Mouse (Mus musculus): ENCODE data around the gene BC005624. TPM values are rescaled to one million over a fixed set of nuclear protein-coding genes. Genes with fewer than 3 reads are reported as not detected.

Gene BC005624
- polyA plus RNA-seq (2015; fragmentation: Nextera tagmentation; extraction: Ambion mirVana), result 86.5 and 93.2 TPM in 2 replicates

DNA sequence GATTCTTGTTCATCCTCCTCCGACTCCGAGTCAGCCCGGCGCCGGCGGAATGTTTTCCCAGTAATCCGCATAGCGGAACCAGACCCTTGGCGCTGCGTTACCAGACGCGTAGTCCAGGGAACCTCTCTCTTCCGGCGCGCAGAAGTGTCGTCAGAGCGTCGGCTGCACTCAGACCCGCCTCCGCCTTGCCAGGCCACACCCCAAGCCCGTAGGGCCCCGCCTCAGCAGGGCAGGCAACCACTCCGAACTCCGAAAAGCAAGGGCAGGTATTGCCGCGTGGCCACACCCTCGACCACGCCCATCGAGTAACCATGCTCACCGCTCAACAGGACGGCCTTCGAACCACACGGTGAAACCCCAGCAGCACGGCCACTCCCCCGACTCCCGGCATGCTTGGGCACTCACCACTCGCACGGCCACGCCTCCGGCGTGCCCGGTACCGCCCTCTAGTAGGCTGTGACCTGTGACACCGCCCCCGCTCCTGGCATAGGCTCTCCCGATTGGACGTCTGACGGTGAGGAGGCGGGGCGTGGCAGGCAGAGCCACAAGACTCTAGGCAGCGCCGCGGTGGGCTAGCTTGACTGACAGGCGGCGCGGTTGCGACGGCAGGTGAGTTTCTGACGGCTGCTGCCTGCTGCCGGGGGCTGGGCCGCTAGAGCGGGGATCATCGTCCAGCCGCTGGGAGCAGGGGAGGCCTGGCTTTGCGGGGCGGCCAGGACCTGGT lies at the start of gene BC005624, which contains the start of gene Usp20:
TSS of gene BC005624 (minus strand) at position 412 of the 724 bp plus-strand sequence.
TSS of gene Usp20 (plus strand) at position 490 of the 724 bp plus-strand sequence.
- Histone ChIP-seq H3K9ac (replicated peaks) (peak within 1 kb of the TSS; percentile 82), H3K27ac (replicated peaks) (peak within 1 kb of the TSS; percentile 87), H3K4me1 (peaks cover 31% of the 10 kb centered on the region), H3K27me3 (replicated peaks) (no peaks in the 10 kb centered on the region), H3K9me3 (replicated peaks) (no peaks in the 10 kb centered on the region), H3K4me2 (peak within 1 kb of the TSS; percentile 87), H3K4me3 (replicated peaks) (peak within 1 kb of the TSS; percentile 89), H3K36me3 (peaks cover 24% of the 10 kb centered on the region)
- under 1% methylated on average over 65 of the region's 66 CpGs for WGBS
- peak; percentile 98 for ATAC-seq (ENCODE audit: low FRiP score)

DNA sequence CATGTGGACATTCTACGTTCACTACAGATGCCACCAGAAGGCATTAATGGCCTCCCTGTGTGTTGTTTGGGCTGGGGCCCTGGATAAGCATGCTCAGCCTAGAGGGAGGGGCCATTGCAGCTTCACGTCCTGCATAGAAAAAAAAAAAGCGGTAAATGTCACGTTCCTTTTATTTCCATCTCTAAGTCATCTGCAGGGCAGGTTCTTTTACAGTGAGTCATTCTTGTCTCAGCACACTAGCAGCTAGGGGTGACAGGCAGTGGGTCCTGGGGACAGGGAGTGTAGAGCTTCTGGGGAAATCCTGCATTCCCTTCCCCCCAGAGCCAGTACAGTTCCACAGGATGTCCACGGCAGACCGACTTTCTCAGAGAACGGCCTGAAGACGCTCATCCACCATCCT lies 44.6 kb upstream of the BC005624 start:
- no peak overlapping the region for H3K9ac ChIP-seq (replicated peaks)
- no peak overlapping the region for H3K4me3 ChIP-seq (replicated peaks)
- peaks cover 5% of the 10 kb centered on the region; the same call in 1 of the 2 replicates for H3K4me1 ChIP-seq
- H3K27ac ChIP-seq (replicated peaks), result no peak overlapping the region
- ATAC-seq (ENCODE audit: low FRiP score), result no peak
- H3K4me2 ChIP-seq, result no peak overlapping the region
- H3K36me3 ChIP-seq, result peaks cover 45% of the 10 kb centered on the region
- H3K9me3 ChIP-seq (replicated peaks), result no peaks in the 10 kb centered on the region
- no peaks in the 10 kb centered on the region for H3K27me3 ChIP-seq (replicated peaks)
- 69% methylated on average over 8 of the region's 8 CpGs for WGBS

DNA sequence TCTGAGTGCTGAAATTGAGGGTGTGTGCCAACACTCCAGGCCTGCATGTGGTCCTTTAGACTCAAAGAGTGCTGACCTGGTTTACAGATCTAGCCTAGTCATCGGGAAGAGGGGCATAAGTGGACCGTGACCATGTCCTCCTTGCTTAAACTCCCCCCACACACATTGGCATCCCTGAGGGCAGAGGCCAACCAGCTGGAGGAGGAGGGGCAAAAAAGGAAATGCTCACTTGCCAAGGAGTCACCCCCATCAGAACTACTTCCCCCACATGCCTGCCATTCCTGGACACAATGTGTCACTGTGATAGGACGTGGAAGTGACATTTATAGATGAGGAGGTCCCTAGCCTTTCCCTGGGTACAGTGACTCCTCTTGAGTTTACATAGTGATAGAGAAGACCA lies 43.5 kb upstream of the BC005624 start:
- no peak overlapping the region for H3K9ac ChIP-seq (replicated peaks)
- H3K4me2 ChIP-seq, result no peak overlapping the region
- H3K36me3 ChIP-seq, result peaks cover 47% of the 10 kb centered on the region
- 84% methylated on average over 3 of the region's 3 CpGs for WGBS
- no peak overlapping the region for H3K4me3 ChIP-seq (replicated peaks)
- H3K27me3 ChIP-seq (replicated peaks), result no peaks in the 10 kb centered on the region
- H3K27ac ChIP-seq (replicated peaks), result no peak overlapping the region
- ATAC-seq (ENCODE audit: low FRiP score), result no peak; the same call in 1 of the 2 replicates
- no peaks in the 10 kb centered on the region for H3K9me3 ChIP-seq (replicated peaks)
- peaks cover 5% of the 10 kb centered on the region; the same call in 1 of the 2 replicates for H3K4me1 ChIP-seq

DNA sequence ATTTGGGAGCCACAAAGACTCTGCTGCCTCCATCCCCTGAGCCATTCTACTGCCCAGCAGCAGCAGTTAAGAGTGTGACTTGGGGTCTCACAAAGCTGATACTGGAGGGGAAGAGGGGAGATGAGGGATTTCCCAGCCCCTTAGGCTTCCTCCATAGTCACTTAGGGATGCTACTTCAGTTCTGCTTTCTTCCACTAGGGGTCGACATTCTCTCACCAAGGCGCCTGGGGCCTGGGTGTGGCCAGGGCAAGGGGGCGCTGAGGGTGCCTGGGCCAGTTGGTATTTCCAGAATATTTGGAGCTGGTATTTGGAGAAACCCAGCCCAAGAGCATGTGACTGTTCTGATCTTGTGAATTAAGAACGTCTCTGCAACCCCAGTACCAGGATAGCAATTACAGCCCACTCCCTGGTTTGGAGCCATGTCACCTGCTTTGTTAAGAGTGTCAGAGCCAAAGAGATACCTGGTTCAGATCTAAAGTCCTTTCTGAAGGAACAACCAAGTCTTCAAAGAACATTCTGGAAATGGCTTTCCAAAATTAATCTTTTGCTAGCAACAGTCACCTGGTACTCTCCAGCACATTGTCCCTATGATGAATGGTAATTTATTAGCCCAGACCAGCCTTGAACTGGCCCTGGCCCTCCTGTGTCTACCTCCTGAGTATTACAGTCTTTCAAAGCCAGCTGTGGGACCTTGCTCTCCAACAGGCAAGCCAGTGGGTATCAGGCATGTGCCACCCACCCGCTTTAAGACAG lies 42.8 kb upstream of the BC005624 start:
- Histone ChIP-seq H3K9ac (replicated peaks) (no peak overlapping the region), H3K9me3 (replicated peaks) (no peaks in the 10 kb centered on the region), H3K36me3 (peaks cover 50% of the 10 kb centered on the region), H3K4me3 (replicated peaks) (no peak overlapping the region), H3K4me1 (peaks cover 5% of the 10 kb centered on the region; the same call in 1 of the 2 replicates), H3K27ac (replicated peaks) (no peak overlapping the region), H3K27me3 (replicated peaks) (no peaks in the 10 kb centered on the region), H3K4me2 (no peak overlapping the region)
- ATAC-seq (ENCODE audit: low FRiP score), result peak; percentile 47; the same call in 1 of the 2 replicates
- 26% methylated on average over 5 of the region's 5 CpGs for WGBS

DNA sequence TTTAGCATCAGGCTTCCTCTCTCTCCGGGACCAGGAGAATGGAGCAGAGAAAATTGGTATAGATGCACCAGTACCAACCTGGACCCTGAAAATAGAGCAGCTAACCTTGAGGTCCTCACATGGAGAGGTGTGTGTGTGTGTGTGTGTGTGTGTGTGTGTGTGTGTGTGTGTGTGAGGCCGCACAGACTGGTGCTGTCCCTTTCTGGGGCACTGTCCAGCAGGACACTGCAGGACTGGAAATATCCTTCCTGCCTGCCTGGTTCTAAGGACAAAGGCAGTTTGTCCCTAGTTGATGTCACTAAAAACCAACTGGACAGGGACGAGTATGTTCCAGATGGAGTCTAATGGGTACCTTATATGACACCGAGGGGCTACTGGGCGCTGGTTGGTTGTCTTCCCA lies 41.9 kb upstream of the BC005624 start:
- H3K4me3 ChIP-seq (replicated peaks), result no peak overlapping the region
- H3K27ac ChIP-seq (replicated peaks), result no peak overlapping the region
- no peaks in the 10 kb centered on the region for H3K27me3 ChIP-seq (replicated peaks)
- WGBS, result 80% methylated on average over 5 of the region's 5 CpGs
- H3K4me1 ChIP-seq, result peaks cover 5% of the 10 kb centered on the region; the same call in 1 of the 2 replicates
- no peak for ATAC-seq (ENCODE audit: low FRiP score)
- no peaks in the 10 kb centered on the region for H3K9me3 ChIP-seq (replicated peaks)
- no peak overlapping the region for H3K9ac ChIP-seq (replicated peaks)
- no peak overlapping the region for H3K4me2 ChIP-seq
- peaks cover 58% of the 10 kb centered on the region for H3K36me3 ChIP-seq

DNA sequence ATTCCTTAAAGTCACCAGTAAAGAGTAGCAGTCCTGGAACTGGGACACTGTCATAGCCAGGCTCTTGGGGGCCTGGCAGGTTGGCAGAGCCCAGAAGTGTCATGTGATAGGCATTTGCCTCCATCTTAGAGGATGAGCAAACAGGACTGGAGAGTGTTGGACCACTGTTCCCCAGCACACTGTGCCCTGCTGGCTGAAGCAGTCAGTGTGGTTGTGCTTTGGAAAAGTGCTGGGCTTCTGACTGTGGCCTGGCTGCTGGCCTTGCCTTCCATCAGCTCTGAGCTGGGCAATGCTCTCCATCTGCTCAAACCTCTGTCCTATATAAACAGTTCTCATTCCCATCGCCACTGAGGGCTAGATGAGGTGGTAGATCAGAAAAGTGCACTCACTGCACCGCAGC lies 38.2 kb upstream of the BC005624 start:
- Histone ChIP-seq H3K4me3 (replicated peaks) (no peak overlapping the region), H3K27me3 (replicated peaks) (no peaks in the 10 kb centered on the region), H3K27ac (replicated peaks) (no peak overlapping the region), H3K9me3 (replicated peaks) (no peaks in the 10 kb centered on the region), H3K4me2 (no peak overlapping the region), H3K9ac (replicated peaks) (no peak overlapping the region), H3K36me3 (peaks cover 70% of the 10 kb centered on the region), H3K4me1 (peaks cover 5% of the 10 kb centered on the region; the same call in 1 of the 2 replicates)
- WGBS, result 89% methylated on average over 2 of the region's 2 CpGs
- no peak for ATAC-seq (ENCODE audit: low FRiP score)

DNA sequence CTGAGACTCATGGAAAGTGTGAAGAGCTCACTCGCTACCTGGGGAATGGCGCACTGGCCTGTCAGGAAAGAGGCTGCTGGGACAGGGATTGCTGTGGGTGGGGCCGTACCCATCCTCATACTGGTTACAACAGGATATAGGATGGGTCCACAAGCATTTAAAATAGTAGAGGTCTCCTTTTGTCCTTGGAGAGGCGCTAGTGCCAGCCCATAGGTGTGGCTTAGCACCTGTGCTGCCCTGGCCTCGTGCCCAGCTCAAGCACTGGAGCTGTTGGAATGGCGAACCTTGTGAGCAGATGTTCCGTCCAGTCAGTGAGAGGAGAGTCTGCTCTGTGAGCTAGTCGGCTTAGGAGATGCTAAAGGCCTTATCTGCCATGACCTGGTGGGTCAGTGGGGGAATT lies 37.0 kb upstream of the BC005624 start:
- Histone ChIP-seq H3K9ac (replicated peaks) (no peak overlapping the region), H3K36me3 (peaks cover 76% of the 10 kb centered on the region), H3K9me3 (replicated peaks) (no peaks in the 10 kb centered on the region), H3K27me3 (replicated peaks) (no peaks in the 10 kb centered on the region), H3K4me1 (no peaks in the 10 kb centered on the region), H3K27ac (replicated peaks) (no peak overlapping the region), H3K4me2 (no peak overlapping the region), H3K4me3 (replicated peaks) (no peak overlapping the region)
- ATAC-seq (ENCODE audit: low FRiP score), result no peak
- 92% methylated on average over 8 of the region's 8 CpGs for WGBS

DNA sequence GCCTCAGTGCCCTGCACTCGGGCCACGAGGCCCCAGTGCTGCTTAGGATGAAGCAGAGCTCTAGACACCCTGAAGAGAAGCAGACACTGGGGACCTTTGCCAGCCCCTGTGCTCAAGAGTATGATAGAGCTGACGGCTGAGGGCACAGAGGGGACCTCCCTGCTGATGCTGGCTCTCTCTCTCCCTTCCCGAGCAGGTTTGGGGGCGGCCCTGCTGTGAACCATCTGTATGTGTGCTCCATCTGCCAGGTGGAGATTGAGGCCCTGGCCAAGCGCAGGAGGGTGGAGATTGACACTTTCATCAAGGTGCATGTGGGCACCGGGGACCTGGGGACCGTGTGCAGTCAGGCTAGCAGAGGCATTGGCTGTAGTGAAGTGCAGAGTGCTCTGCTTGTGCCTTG lies 36.5 kb upstream of the BC005624 start:
- ATAC-seq (ENCODE audit: low FRiP score), result no peak
- no peaks in the 10 kb centered on the region for H3K9me3 ChIP-seq (replicated peaks)
- H3K4me2 ChIP-seq, result no peak overlapping the region
- H3K27ac ChIP-seq (replicated peaks), result no peak overlapping the region
- no peak overlapping the region for H3K4me3 ChIP-seq (replicated peaks)
- H3K27me3 ChIP-seq (replicated peaks), result no peaks in the 10 kb centered on the region
- no peak overlapping the region for H3K9ac ChIP-seq (replicated peaks)
- no peaks in the 10 kb centered on the region for H3K4me1 ChIP-seq
- peaks cover 76% of the 10 kb centered on the region for H3K36me3 ChIP-seq
- 90% methylated on average over 8 of the region's 8 CpGs for WGBS

DNA sequence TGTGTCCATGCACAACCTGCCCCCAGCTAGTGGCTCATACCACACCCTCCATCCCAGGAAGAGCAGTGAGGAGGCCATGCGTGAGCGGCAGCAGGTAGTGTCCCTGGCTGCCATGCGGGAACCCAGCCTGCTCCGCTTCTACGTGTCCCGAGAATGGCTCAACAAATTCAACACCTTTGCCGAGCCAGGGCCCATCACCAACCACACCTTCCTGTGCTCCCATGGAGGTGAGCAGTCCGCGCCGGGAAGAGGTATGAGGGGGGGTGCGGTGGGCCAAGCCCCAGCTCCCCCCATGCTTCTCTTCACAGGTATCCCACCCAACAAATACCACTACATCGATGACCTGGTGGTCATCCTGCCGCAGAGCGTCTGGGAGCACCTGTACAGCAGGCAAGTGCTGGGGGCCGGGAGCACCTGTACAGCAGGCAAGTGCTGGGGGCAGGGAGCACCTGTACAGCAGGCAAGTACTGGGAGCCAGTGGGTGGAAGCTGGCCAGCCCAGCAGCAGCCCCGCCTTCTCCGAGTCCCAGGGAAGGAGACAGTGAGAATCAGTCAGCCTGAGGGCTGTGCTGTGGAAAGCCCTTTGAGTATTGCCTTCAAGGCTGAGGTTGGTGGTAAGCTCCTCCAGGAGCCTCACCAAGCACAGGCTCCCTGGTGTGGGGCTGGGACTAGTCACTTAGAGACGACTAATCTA lies 35.8 kb upstream of the BC005624 start:
- H3K27ac ChIP-seq (replicated peaks), result no peak overlapping the region
- H3K4me2 ChIP-seq, result no peak overlapping the region
- no peak overlapping the region for H3K9ac ChIP-seq (replicated peaks)
- H3K27me3 ChIP-seq (replicated peaks), result no peaks in the 10 kb centered on the region
- 96% methylated on average over 18 of the region's 18 CpGs for WGBS
- no peaks in the 10 kb centered on the region for H3K9me3 ChIP-seq (replicated peaks)
- no peak overlapping the region for H3K4me3 ChIP-seq (replicated peaks)
- H3K36me3 ChIP-seq, result peaks cover 81% of the 10 kb centered on the region
- ATAC-seq (ENCODE audit: low FRiP score), result no peak
- H3K4me1 ChIP-seq, result no peaks in the 10 kb centered on the region

DNA sequence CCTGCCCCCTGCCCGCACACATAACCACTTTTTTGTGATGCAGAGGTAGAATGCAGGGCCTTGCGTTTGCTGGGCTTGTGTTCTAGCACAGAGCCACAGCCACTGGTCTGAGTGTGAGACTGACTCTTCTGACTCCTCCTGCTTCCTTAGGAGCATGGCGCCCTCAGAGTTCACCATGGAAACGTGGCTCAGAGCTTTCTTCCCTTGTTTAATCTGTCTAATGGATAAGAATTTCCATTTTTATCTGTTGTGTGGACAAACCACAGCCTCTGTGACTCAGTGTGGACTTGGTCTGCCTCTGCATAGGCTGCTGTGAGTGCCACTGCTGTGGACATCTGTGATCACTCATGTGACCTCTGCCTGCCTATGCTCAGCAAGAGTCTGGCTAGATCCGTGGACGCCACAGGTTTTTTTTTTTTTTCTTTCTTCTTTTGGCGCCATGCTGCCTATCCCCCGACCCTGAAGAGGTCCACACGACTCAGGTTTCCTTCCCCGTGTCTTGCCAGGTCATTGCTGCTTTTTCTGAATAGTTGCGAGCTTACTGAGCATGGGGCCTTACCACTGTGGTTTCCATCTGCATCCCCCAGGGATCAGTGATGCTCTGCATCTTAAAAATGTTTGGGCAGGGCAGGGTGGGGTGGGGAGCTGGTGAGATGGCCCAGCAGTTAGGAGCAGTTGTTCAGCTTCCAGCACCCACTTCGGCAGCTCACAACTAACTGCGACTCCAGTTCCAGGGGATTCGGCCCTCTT lies 31.5 kb upstream of the BC005624 start:
- Histone ChIP-seq H3K4me2 (no peak overlapping the region), H3K9me3 (replicated peaks) (no peaks in the 10 kb centered on the region), H3K36me3 (peaks cover 73% of the 10 kb centered on the region), H3K4me1 (no peaks in the 10 kb centered on the region), H3K9ac (replicated peaks) (no peak overlapping the region), H3K27me3 (replicated peaks) (no peaks in the 10 kb centered on the region), H3K4me3 (replicated peaks) (no peak overlapping the region), H3K27ac (replicated peaks) (no peak overlapping the region)
- 82% methylated on average over 14 of the region's 14 CpGs for WGBS
- no peak for ATAC-seq (ENCODE audit: low FRiP score)

DNA sequence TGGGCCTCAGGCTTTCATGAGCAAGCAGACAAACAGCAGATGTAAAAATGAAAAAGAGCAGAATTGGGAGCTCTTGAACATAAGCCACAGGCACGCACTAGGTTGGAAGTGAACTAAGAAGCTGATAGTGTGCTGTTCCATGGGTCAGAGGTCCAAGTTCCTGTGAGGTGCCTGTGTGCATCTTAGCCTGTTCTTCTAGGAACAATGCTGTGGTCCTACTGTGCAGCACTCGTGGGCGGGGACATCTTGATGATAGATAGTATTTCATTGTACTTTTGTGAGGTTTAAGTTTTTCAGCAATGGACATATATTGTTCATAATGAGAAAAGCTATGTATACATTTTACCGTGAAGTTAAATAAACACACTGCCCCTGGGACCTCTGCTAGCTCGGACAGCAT lies 25.2 kb upstream of the BC005624 start:
- Histone ChIP-seq H3K36me3 (peaks cover 80% of the 10 kb centered on the region), H3K4me3 (replicated peaks) (no peak overlapping the region), H3K27ac (replicated peaks) (no peak overlapping the region), H3K4me1 (no peaks in the 10 kb centered on the region), H3K9me3 (replicated peaks) (no peaks in the 10 kb centered on the region), H3K27me3 (replicated peaks) (no peaks in the 10 kb centered on the region), H3K9ac (replicated peaks) (no peak overlapping the region), H3K4me2 (no peak overlapping the region)
- 89% methylated on average over 5 of the region's 5 CpGs for WGBS
- ATAC-seq (ENCODE audit: low FRiP score), result no peak
